8 mouse cellular contexts compared by ENCODE assay signal in the genomic region with DNA sequence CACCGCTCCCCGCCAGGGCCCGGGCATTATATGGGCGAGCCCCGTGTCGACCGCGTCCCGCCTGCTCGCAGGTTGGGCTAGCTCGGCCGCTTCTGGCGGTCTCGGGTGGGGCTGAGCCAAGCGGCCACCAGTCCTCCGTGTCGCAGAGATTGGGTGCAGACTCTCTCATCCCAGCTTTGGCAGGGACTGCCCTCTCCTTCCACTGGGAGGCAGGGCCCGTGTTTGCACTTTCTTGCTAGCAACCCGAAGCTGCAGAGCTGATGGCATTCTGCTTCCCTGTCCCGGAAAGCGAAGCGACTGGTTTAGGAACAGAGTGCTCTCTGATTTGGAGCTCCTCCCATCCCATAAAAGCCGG. TPM values are rescaled to one million over a fixed set of nuclear protein-coding genes. Genes with fewer than 3 reads are reported as not detected.
DNase-seq lines count a peak whose midpoint lies in the region; ATAC-seq and TF ChIP-seq lines count a peak whose summit lies in the region.

No protein-coding gene starts in this region.

- CTCF ChIA-PET in Patski (lab: Charles Lee): interaction anchor here (0.6 to 2.0 kb wide), 5 partner anchors 13 to 447 kb away, joined by 3 to 5 read pairs (median 4); a partner anchor contains a TSS

- peak; percentile 8 for TF ChIP-seq CTCF in heart, postnatal 0 days (IDR thresholded peaks at IDR 0.05; ENCODE audit: low read depth)
- TF ChIP-seq CTCF in Patski (IDR thresholded peaks at IDR 0.05): no peak

- intact Hi-C loops in heart, postnatal 10 days (cut with DNase I): loop anchor here (5.0 kb wide), 2 partner anchors 531 to 596 kb away; a partner anchor contains a TSS

- peak; percentile 44 for DNase-seq in heart, postnatal 0 days (ENCODE audit: low spot score)
- DNase-seq in heart, postnatal 10 days: no peak
- no peak for DNase-seq in Patski (ENCODE audit: low read depth, low spot score)
- DNase-seq in forebrain, embryonic 11.5 days (ENCODE audit: low spot score): no peak
- no peak for DNase-seq in layer of hippocampus, adult 18-20 months (ENCODE audit: low spot score in 2 of 2)
- DNase-seq in gastrocnemius, postnatal 25 days: no peak

- H3K27ac ChIP-seq in heart, postnatal 0 days (ENCODE audit: low read depth): peak overlapping the region; percentile 95
- H3K27ac ChIP-seq in forebrain, embryonic 11.5 days (ENCODE audit: low read depth, low read length): peak overlapping the region; percentile 90
- peak overlapping the region; percentile 94 for H3K27ac ChIP-seq in liver, embryonic 12.5 days
- H3K27ac ChIP-seq in stomach, embryonic 16.5 days (ENCODE audit: low read length): peak overlapping the region; percentile 95

- ATAC-seq in heart, postnatal 0 days (ENCODE audit: insufficient read depth, low read depth): peak; percentile 21
- peak; percentile 11 for ATAC-seq in Patski
- ATAC-seq in forebrain, embryonic 11.5 days (replicated peaks; ENCODE audit: low FRiP score): no peak; the same call in 1 of the 2 replicates
- ATAC-seq in liver, embryonic 12.5 days: peak; percentile 36
- ATAC-seq in stomach, embryonic 16.5 days (ENCODE audit: insufficient read depth, low FRiP score): peak; percentile 12

- H3K9ac ChIP-seq in heart, postnatal 0 days (replicated peaks; ENCODE audit: low read depth, low read length): peak overlapping the region; percentile 74
- peak overlapping the region; percentile 95 for H3K9ac ChIP-seq in forebrain, embryonic 11.5 days (ENCODE audit: low read length)
- peak overlapping the region; percentile 89 for H3K9ac ChIP-seq in liver, embryonic 12.5 days
- peak overlapping the region; percentile 92 for H3K9ac ChIP-seq in stomach, embryonic 16.5 days (ENCODE audit: low read length)

- WGBS in heart, postnatal 0 days: under 1% methylated on average over 22 of the region's 23 CpGs
- under 1% methylated on average over 23 of the region's 23 CpGs for WGBS in forebrain, embryonic 11.5 days
- WGBS in liver, embryonic 12.5 days (ENCODE audit: insufficient replicate concordance): 1% methylated on average over 23 of the region's 23 CpGs
- under 1% methylated on average over 23 of the region's 23 CpGs for WGBS in stomach, embryonic 16.5 days

- H3K4me2 ChIP-seq in heart, postnatal 0 days (ENCODE audit: low read depth, low read length): peak overlapping the region; percentile 71
- H3K4me2 ChIP-seq in forebrain, embryonic 11.5 days (ENCODE audit: low read depth, low read length, severe bottlenecking): peak overlapping the region; percentile 68
- peak overlapping the region; percentile 82 for H3K4me2 ChIP-seq in liver, embryonic 12.5 days
- H3K4me2 ChIP-seq in stomach, embryonic 16.5 days (ENCODE audit: low read depth, low read length): peak overlapping the region; percentile 90

- peaks cover 26% of the 10 kb centered on the region for H3K4me1 ChIP-seq in heart, postnatal 0 days (ENCODE audit: control insufficient read depth, insufficient read depth)
- H3K4me1 ChIP-seq in forebrain, embryonic 11.5 days (replicated peaks; ENCODE audit: control insufficient read depth, insufficient read depth, low read length): peaks cover 6% of the 10 kb centered on the region
- peaks cover 31% of the 10 kb centered on the region for H3K4me1 ChIP-seq in liver, embryonic 12.5 days
- peaks cover 13% of the 10 kb centered on the region for H3K4me1 ChIP-seq in stomach, embryonic 16.5 days (ENCODE audit: control insufficient read depth, insufficient read depth, low read length)

- H3K9me3 ChIP-seq in heart, postnatal 0 days (replicated peaks; ENCODE audit: control insufficient read depth, low read length): no peaks in the 10 kb centered on the region
- H3K9me3 ChIP-seq in forebrain, embryonic 11.5 days (ENCODE audit: control insufficient read depth, low read length): no peaks in the 10 kb centered on the region
- H3K9me3 ChIP-seq in liver, embryonic 12.5 days (replicated peaks): no peaks in the 10 kb centered on the region
- no peaks in the 10 kb centered on the region for H3K9me3 ChIP-seq in stomach, embryonic 16.5 days (replicated peaks; ENCODE audit: control insufficient read depth, low read length)

- no peaks in the 10 kb centered on the region for H3K27me3 ChIP-seq in heart, postnatal 0 days (ENCODE audit: control insufficient read depth, insufficient read depth, low read length)
- H3K27me3 ChIP-seq in Patski: no peaks in the 10 kb centered on the region
- H3K27me3 ChIP-seq in forebrain, embryonic 11.5 days (ENCODE audit: control insufficient read depth, insufficient read depth, low read length): no peaks in the 10 kb centered on the region
- H3K27me3 ChIP-seq in liver, embryonic 12.5 days (replicated peaks): no peaks in the 10 kb centered on the region
- H3K27me3 ChIP-seq in stomach, embryonic 16.5 days (ENCODE audit: control insufficient read depth, insufficient read depth, low read length): no peaks in the 10 kb centered on the region

- in situ Hi-C loops in Patski (cut with MboI; ENCODE audit: low pct_unique_long_range_greater_than_20kb): no loop called here

- no peak for TF ChIP-seq EP300 in heart, postnatal 0 days (IDR thresholded peaks at IDR 0.05; ENCODE audit: low read depth)

- POLR2A ChIA-PET in Patski (lab: Charles Lee): interaction anchor here (0.7 to 1.0 kb wide), 5 partner anchors 11 to 236 kb away, joined by 3 to 5 read pairs (median 3); no protein-coding TSS in a partner anchor

- H3K36me3 ChIP-seq in heart, postnatal 0 days (replicated peaks; ENCODE audit: control insufficient read depth, insufficient read depth, low read length): peaks cover 31% of the 10 kb centered on the region
- H3K36me3 ChIP-seq in forebrain, embryonic 11.5 days (ENCODE audit: control insufficient read depth, insufficient read depth, low read length): no peaks in the 10 kb centered on the region; the same call in 1 of the 2 replicates
- H3K36me3 ChIP-seq in liver, embryonic 12.5 days: peaks cover 41% of the 10 kb centered on the region
- H3K36me3 ChIP-seq in stomach, embryonic 16.5 days (ENCODE audit: control insufficient read depth, insufficient read depth, low read length): peaks cover 11% of the 10 kb centered on the region; the same call in 1 of the 2 replicates

- peak overlapping the region; percentile 70 for H3K4me3 ChIP-seq in heart, postnatal 0 days (ENCODE audit: low read depth, low read length)
- H3K4me3 ChIP-seq in forebrain, embryonic 11.5 days (ENCODE audit: low read depth, low read length): peak overlapping the region; percentile 91
- peak overlapping the region; percentile 92 for H3K4me3 ChIP-seq in liver, embryonic 12.5 days
- H3K4me3 ChIP-seq in stomach, embryonic 16.5 days (replicated peaks; ENCODE audit: low read length): peak overlapping the region; percentile 87

RNA-seq across cellular contexts. Expression of a gene that starts 0.5 kb away (rescaled TPM):
- total RNA-seq in heart, postnatal 0 days (2014; rRNA removed; ENCODE audit: low replicate concordance): 17.3 and 22.5 TPM in 2 replicates
- polyA plus RNA-seq in heart, postnatal 0 days (2015; fragmentation: Nextera tagmentation; extraction: Ambion mirVana): 9.5 and 9.6 TPM in 2 replicates
- total RNA-seq in heart, postnatal 10 days (2021): 10 to 100 TPM; 17.1 to 19.3 TPM
- 22.0 TPM for polyA plus RNA-seq in Patski (2021)
- polyA plus RNA-seq in forebrain, embryonic 11.5 days (2014; fragmentation: Nextera tagmentation; extraction: Ambion mirVana): 34.9 and 35.3 TPM in 2 replicates
- polyA plus RNA-seq in liver, embryonic 12.5 days (2016; fragmentation: Nextera tagmentation; extraction: Ambion mirVana): 14.3 and 16.1 TPM in 2 replicates
- 14.7 and 18.3 TPM in 2 replicates for polyA plus RNA-seq in stomach, embryonic 16.5 days (2015; fragmentation: Nextera tagmentation; extraction: Ambion mirVana)
- 10 to 100 TPM; 17.8 to 18.1 TPM for total RNA-seq in layer of hippocampus, adult 18-20 months (2021)
- total RNA-seq in gastrocnemius, postnatal 25 days (2021): 1 to 10 TPM; 6.2 to 6.5 TPM

RNA-seq across cellular contexts. Expression of a gene that starts 1.2 kb away (rescaled TPM):
- 16.9 and 17.3 TPM in 2 replicates for total RNA-seq in heart, postnatal 0 days (2014; rRNA removed; ENCODE audit: low replicate concordance)
- polyA plus RNA-seq in heart, postnatal 0 days (2015; fragmentation: Nextera tagmentation; extraction: Ambion mirVana): 28.5 and 29.9 TPM in 2 replicates
- total RNA-seq in heart, postnatal 10 days (2021): 10 to 100 TPM; 15.3 to 17.1 TPM
- polyA plus RNA-seq in Patski (2021): 44.0 TPM
- 74.5 and 85.8 TPM in 2 replicates for polyA plus RNA-seq in forebrain, embryonic 11.5 days (2014; fragmentation: Nextera tagmentation; extraction: Ambion mirVana)
- 43.2 and 46.8 TPM in 2 replicates for polyA plus RNA-seq in liver, embryonic 12.5 days (2016; fragmentation: Nextera tagmentation; extraction: Ambion mirVana)
- polyA plus RNA-seq in stomach, embryonic 16.5 days (2015; fragmentation: Nextera tagmentation; extraction: Ambion mirVana): 41.2 and 43.5 TPM in 2 replicates
- total RNA-seq in layer of hippocampus, adult 18-20 months (2021): 10 to 100 TPM; 17.7 to 18.9 TPM
- total RNA-seq in gastrocnemius, postnatal 25 days (2021): 1 to 10 TPM; 4.4 to 5.5 TPM
